Mouse (Mus musculus): Measurements from ENCODE around the gene Ces2a. TPM values are rescaled to one million over a fixed set of nuclear protein-coding genes. Genes with fewer than 3 reads are reported as not detected.

Gene Ces2a
- polyA plus RNA-seq, 1 experiment from 2014 or later = not detected

Small RNA genes lying within 50 kb of the gene (microRNA-seq; reads per million reads assigned to microRNA genes)
- not detected for gene Gm44328

Other genes starting within 250 kb of the Ces2a start
- 0.25 and 0.34 TPM in 2 replicates for gene Terb1, start 224.1 kb upstream of the Ces2a start, polyA plus RNA-seq (2014; fragmentation: Nextera tagmentation; extraction: Ambion mirVana)
- gene Nae1, start 199.4 kb upstream of the Ces2a start, polyA plus RNA-seq (2014; fragmentation: Nextera tagmentation; extraction: Ambion mirVana) = 119 and 125 TPM in 2 replicates
- 1.2 and 1.4 TPM in 2 replicates for gene Car7, start 199.3 kb upstream of the Ces2a start, polyA plus RNA-seq (2014; fragmentation: Nextera tagmentation; extraction: Ambion mirVana)
- gene Pdp2, start 142.6 kb upstream of the Ces2a start, polyA plus RNA-seq (2014; fragmentation: Nextera tagmentation; extraction: Ambion mirVana) = 17.8 and 20.0 TPM in 2 replicates
- gene Cdh16, start 109.6 kb upstream of the Ces2a start, polyA plus RNA-seq (2014; fragmentation: Nextera tagmentation; extraction: Ambion mirVana) = 0.80 TPM in 1 of 2 replicates, not detected in the other
- gene Rrad, start 102.7 kb upstream of the Ces2a start, polyA plus RNA-seq (2014; fragmentation: Nextera tagmentation; extraction: Ambion mirVana) = 2.9 and 4.3 TPM in 2 replicates
- 96.9 and 99.1 TPM in 2 replicates for gene Ciao2b, start 92.0 kb upstream of the Ces2a start, polyA plus RNA-seq (2014; fragmentation: Nextera tagmentation; extraction: Ambion mirVana)
- 0.12 TPM in 1 of 2 replicates, not detected in the other for gene Ces2b, start 97.6 kb downstream of the Ces2a start, polyA plus RNA-seq (2014; fragmentation: Nextera tagmentation; extraction: Ambion mirVana)
- not detected in 2 replicates for gene Ces2c, start 113.1 kb downstream of the Ces2a start, polyA plus RNA-seq (2014; fragmentation: Nextera tagmentation; extraction: Ambion mirVana)
- 0.23 TPM in 1 of 2 replicates, not detected in the other for gene Ces2e, start 192.3 kb downstream of the Ces2a start, polyA plus RNA-seq (2014; fragmentation: Nextera tagmentation; extraction: Ambion mirVana)
- gene Ces2f, start 213.4 kb downstream of the Ces2a start, polyA plus RNA-seq (2014; fragmentation: Nextera tagmentation; extraction: Ambion mirVana) = 0.26 TPM in 1 of 2 replicates, not detected in the other
- not detected in 2 replicates for gene Ces2g, start 227.7 kb downstream of the Ces2a start, polyA plus RNA-seq (2014; fragmentation: Nextera tagmentation; extraction: Ambion mirVana)

Data from neural tube, embryonic 11.5 days (tissue).